Mouse (Mus musculus) olfactory bulb, adult 2 months (tissue): ENCODE measurements around the gene Mob2.

Experiments
- CTCF ChIP-seq: fragments of 200-500 bp; IDR thresholded peaks from 2 replicates; pipeline ENCODE4 v1.5.1; 2012; ENCODE audit warnings: low read depth, mild to moderate bottlenecking, low read length, moderate library complexity; ENCODE audit not compliant: insufficient read depth
- POLR2A ChIP-seq: fragments of 200-500 bp; IDR thresholded peaks from 2 replicates; pipeline ENCODE4 v1.6.1; 2012; ENCODE audit warnings: mild to moderate bottlenecking, low read depth, low read length, moderate library complexity; ENCODE audit not compliant: insufficient read depth

GRCm38 (mm10) chr7:141966281-141966680, 94.6 kb downstream of the Mob2 start:
- TF ChIP-seq CTCF = no peak
- TF ChIP-seq POLR2A = no peak
